In the genomic region with DNA sequence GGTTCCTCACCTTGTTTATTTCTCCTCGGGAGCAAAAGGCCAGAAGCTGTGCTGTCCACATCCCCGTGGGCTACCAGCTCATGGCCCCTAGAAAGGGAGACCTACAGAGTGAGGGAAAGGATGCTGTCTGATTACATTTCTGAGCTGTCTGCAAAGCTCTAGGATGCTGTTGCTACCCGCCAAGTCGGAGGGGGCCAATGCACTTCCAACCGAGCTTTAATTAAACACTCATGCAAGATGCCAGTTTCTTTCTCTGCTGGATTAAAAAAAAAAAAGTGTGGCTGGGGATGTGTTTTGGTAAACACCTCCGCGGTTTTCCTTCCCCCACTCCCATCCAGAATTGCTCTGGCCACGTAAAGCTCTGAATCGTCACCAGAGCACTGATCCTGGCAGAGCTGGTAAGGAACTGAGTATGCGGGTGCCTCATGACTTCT, we compare ENCODE assay signal across 8 mouse cellular contexts. TPM values are rescaled to one million over a fixed set of nuclear protein-coding genes. Genes with fewer than 3 reads are reported as not detected.
DNase-seq lines count a peak whose midpoint lies in the region; ATAC-seq and TF ChIP-seq lines count a peak whose summit lies in the region.

No protein-coding gene starts in this region.

- no peak overlapping the region for H3K27ac ChIP-seq in heart, embryonic 13.5 days (replicated peaks)
- peak overlapping the region; percentile 89 for H3K27ac ChIP-seq in forebrain, embryonic 16.5 days (ENCODE audit: low read length)
- no peak overlapping the region for H3K27ac ChIP-seq in limb, embryonic 14.5 days (replicated peaks; ENCODE audit: low read depth, low read length)
- no peak overlapping the region for H3K27ac ChIP-seq in small intestine, adult 2 months (ENCODE audit: insufficient read depth, low read depth, low read length)

- H3K9ac ChIP-seq in heart, embryonic 13.5 days = peak overlapping the region; percentile 73
- peak overlapping the region; percentile 73 for H3K9ac ChIP-seq in forebrain, embryonic 16.5 days (replicated peaks; ENCODE audit: low read depth, low read length)
- H3K9ac ChIP-seq in limb, embryonic 14.5 days (ENCODE audit: low read depth, low read length, severe bottlenecking) = peak overlapping the region; percentile 55

- H3K4me3 ChIP-seq in heart, embryonic 13.5 days = peak overlapping the region; percentile 60
- H3K4me3 ChIP-seq in forebrain, embryonic 16.5 days (replicated peaks; ENCODE audit: low read length) = peak overlapping the region; percentile 58
- peak overlapping the region; percentile 48 for H3K4me3 ChIP-seq in limb, embryonic 14.5 days (replicated peaks; ENCODE audit: low read length)
- peak overlapping the region; percentile 21; the same call in 1 of the 2 replicates for H3K4me3 ChIP-seq in small intestine, adult 2 months (ENCODE audit: low read depth, low read length)

- ATAC-seq in heart, embryonic 13.5 days (ENCODE audit: extremely low read depth, insufficient number of reproducible peaks, low FRiP score, low TSS enrichment) = no peak
- ATAC-seq in forebrain, embryonic 16.5 days = peak; percentile 66
- peak; percentile 15; the same call in 1 of the 2 replicates for ATAC-seq in limb, embryonic 14.5 days (ENCODE audit: low FRiP score, low read depth)

- no peak for TF ChIP-seq CTCF in small intestine, adult 2 months (IDR thresholded peaks at IDR 0.05; ENCODE audit: extremely low read depth, insufficient read length, insufficient replicate concordance, low read depth, low read length)

- H3K4me1 ChIP-seq in heart, embryonic 13.5 days = peaks cover 12% of the 10 kb centered on the region
- H3K4me1 ChIP-seq in forebrain, embryonic 16.5 days (replicated peaks; ENCODE audit: control insufficient read depth, insufficient read depth, low read length) = peaks cover 11% of the 10 kb centered on the region
- H3K4me1 ChIP-seq in limb, embryonic 14.5 days (ENCODE audit: control insufficient read depth, insufficient read depth, low read length) = peaks cover 2% of the 10 kb centered on the region; the same call in 1 of the 2 replicates
- peaks cover 2% of the 10 kb centered on the region; the same call in 1 of the 2 replicates for H3K4me1 ChIP-seq in small intestine, adult 2 months (ENCODE audit: control insufficient read depth, insufficient read depth, insufficient read length, low read length)

- TF ChIP-seq POLR2A in limb, embryonic 14.5 days (IDR thresholded peaks at IDR 0.05; ENCODE audit: borderline replicate concordance, extremely low read depth, insufficient read depth, insufficient read length) = no peak
- no peak for TF ChIP-seq POLR2A in small intestine, adult 2 months (IDR thresholded peaks at IDR 0.05; ENCODE audit: low read depth, low read length)

- intact Hi-C loops in heart, postnatal 25 days (cut with DNase I) = no loop called here

- WGBS in heart, embryonic 13.5 days = 4% methylated on average over 10 of the region's 10 CpGs
- WGBS in forebrain, embryonic 16.5 days = under 1% methylated on average over 10 of the region's 10 CpGs
- 3% methylated on average over 10 of the region's 10 CpGs for WGBS in limb, embryonic 14.5 days
- 7% methylated on average over 10 of the region's 10 CpGs for WGBS in small intestine, adult 2 months

- H3K4me2 ChIP-seq in heart, embryonic 13.5 days = peak overlapping the region; percentile 74
- H3K4me2 ChIP-seq in forebrain, embryonic 16.5 days (ENCODE audit: low read length) = peak overlapping the region; percentile 89
- peak overlapping the region; percentile 93 for H3K4me2 ChIP-seq in limb, embryonic 14.5 days (replicated peaks; ENCODE audit: low read depth, low read length, severe bottlenecking)

- H3K9me3 ChIP-seq in heart, embryonic 13.5 days = no peaks in the 10 kb centered on the region
- no peaks in the 10 kb centered on the region for H3K9me3 ChIP-seq in forebrain, embryonic 16.5 days (ENCODE audit: control insufficient read depth, low read length)
- H3K9me3 ChIP-seq in limb, embryonic 14.5 days (ENCODE audit: control insufficient read depth, low read length) = no peaks in the 10 kb centered on the region

- no peaks in the 10 kb centered on the region for H3K36me3 ChIP-seq in heart, embryonic 13.5 days
- H3K36me3 ChIP-seq in forebrain, embryonic 16.5 days (ENCODE audit: control insufficient read depth, insufficient read depth) = no peaks in the 10 kb centered on the region
- no peaks in the 10 kb centered on the region for H3K36me3 ChIP-seq in limb, embryonic 14.5 days (ENCODE audit: control insufficient read depth, insufficient read depth, low read length)
- H3K36me3 ChIP-seq in small intestine, adult 2 months (ENCODE audit: control insufficient read depth, insufficient read depth, low read length) = no peaks in the 10 kb centered on the region

- H3K27me3 ChIP-seq in heart, embryonic 13.5 days (replicated peaks) = peaks cover 8% of the 10 kb centered on the region; the same call in 1 of the 2 replicates
- H3K27me3 ChIP-seq in forebrain, embryonic 16.5 days (replicated peaks; ENCODE audit: control insufficient read depth, insufficient read depth, low read length) = no peaks in the 10 kb centered on the region
- H3K27me3 ChIP-seq in limb, embryonic 14.5 days (ENCODE audit: control insufficient read depth, insufficient read depth, low read length) = no peaks in the 10 kb centered on the region
- H3K27me3 ChIP-seq in small intestine, adult 2 months (ENCODE audit: control insufficient read depth, insufficient read depth, low read length) = no peaks in the 10 kb centered on the region

- DNase-seq in heart, postnatal 25 days (ENCODE audit: low spot score) = no peak
- peak; percentile 17 for DNase-seq in Muller cell, postnatal 12 days (ENCODE audit: inconsistent ontology term)
- no peak for DNase-seq in limb, embryonic 14.5 days (ENCODE audit: low spot score)
- DNase-seq in adrenal gland, adult 8-10 months = no peak
- DNase-seq in thymus, postnatal 36 days = no peak

RNA-seq across cellular contexts. Expression of gene Dync1i1, which starts 0.8 kb away (rescaled TPM):
- 2.9 and 3.4 TPM in 2 replicates for polyA plus RNA-seq in heart, embryonic 13.5 days (2015; fragmentation: Nextera tagmentation; extraction: Ambion mirVana)
- total RNA-seq in heart, postnatal 25 days (2021) = under 1 TPM; 0.18 to 0.36 TPM
- polyA plus RNA-seq in forebrain, embryonic 16.5 days (2015; fragmentation: Nextera tagmentation; extraction: Ambion mirVana) = 159 and 183 TPM in 2 replicates
- polyA plus RNA-seq in limb, embryonic 14.5 days (2012; rRNA removed) = 12.4 and 14.3 TPM in 2 replicates
- 9.0 and 10.0 TPM in 2 replicates for polyA plus RNA-seq in limb, embryonic 14.5 days (2014; fragmentation: Nextera tagmentation; extraction: Ambion mirVana)
- 0.25 and 0.60 TPM in 2 replicates for polyA plus RNA-seq in small intestine, adult 2 months (2012; rRNA removed)
- 1 to 10 TPM; 2.4 to 2.8 (median 2.5) TPM for total RNA-seq in adrenal gland, adult 8-10 months (2022)

Comparison
In these comparisons a context has a peak if more than half of its experiments do, and no peak if none do; other contexts are left out.
1. RNA of gene Dync1i1, which starts 0.8 kb away (polyA plus RNA-seq): 159 to 183 TPM in forebrain, embryonic 16.5 days; 9.0 to 14.3 TPM in limb, embryonic 14.5 days, 2.9 to 3.4 TPM in heart, embryonic 13.5 days and 0.25 to 0.60 TPM in small intestine, adult 2 months; every median in the first group is over 10 times any median in the second.
2. Peak in every context shown above with its lines, with median percentiles within 50 percentile points of each other: H3K4me2 ChIP-seq, H3K4me3 ChIP-seq and H3K9ac ChIP-seq.